Mouse (Mus musculus) urinary bladder, postnatal 14 days (tissue): ENCODE results near the gene Cd164l2.
A peak's percentile ranks its signal among the peaks of the same experiment; 100 is the strongest.

Source experiments
- DNase-seq: peaks from one replicate; pipeline ENCODE4 v3.0.0; 2021; ENCODE audit warnings: low spot score

Cd164l2 gene

GRCm38 (mm10) chr4:133257230-133257629, 45.3 kb downstream of the Cd164l2 start:
- peak; percentile 63 for DNase-seq

GRCm38 (mm10) chr4:133257798-133258408, 46.0 kb downstream of the Cd164l2 start:
- DNase-seq: peak; percentile 72

- DNase-seq: peak; percentile 61
Observed at GRCm38 (mm10) chr4:133261641-133262374, 49.9 kb downstream of the Cd164l2 start.

GRCm38 (mm10) chr4:133262375-133262765, 50.4 kb downstream of the Cd164l2 start:
- no peak for DNase-seq

- DNase-seq: peak; percentile 56
Observed at GRCm38 (mm10) chr4:133262882-133263281, 51.0 kb downstream of the Cd164l2 start, which contains the start of gene Sytl1. Gene Sytl1 (minus strand): TSS chr4:133263113.

GRCm38 (mm10) chr4:133263756-133264155, 51.8 kb downstream of the Cd164l2 start:
- no peak for DNase-seq

- no peak for DNase-seq
Observed at GRCm38 (mm10) chr4:133264559-133264958, 52.6 kb downstream of the Cd164l2 start.

GRCm38 (mm10) chr4:133265297-133265696, 53.4 kb downstream of the Cd164l2 start:
- no peak for DNase-seq

- no peak for DNase-seq
Observed at GRCm38 (mm10) chr4:133265759-133266158, 53.8 kb downstream of the Cd164l2 start.

GRCm38 (mm10) chr4:133266248-133266880, 54.4 kb downstream of the Cd164l2 start:
- DNase-seq: no peak

GRCm38 (mm10) chr4:133268931-133269330, 57.0 kb downstream of the Cd164l2 start:
- DNase-seq: no peak

- DNase-seq: no peak
Observed at GRCm38 (mm10) chr4:133269596-133269995, 57.7 kb downstream of the Cd164l2 start.

GRCm38 (mm10) chr4:133270929-133271328, 59.0 kb downstream of the Cd164l2 start:
- no peak for DNase-seq
